Mouse (Mus musculus): Measurements from ENCODE around the gene Pabpn1l. TPM values are rescaled to one million over a fixed set of nuclear protein-coding genes. Genes with fewer than 3 reads are reported as not detected.

The Pabpn1l gene
- polyA plus RNA-seq, 1 experiment = not detected

DNA sequence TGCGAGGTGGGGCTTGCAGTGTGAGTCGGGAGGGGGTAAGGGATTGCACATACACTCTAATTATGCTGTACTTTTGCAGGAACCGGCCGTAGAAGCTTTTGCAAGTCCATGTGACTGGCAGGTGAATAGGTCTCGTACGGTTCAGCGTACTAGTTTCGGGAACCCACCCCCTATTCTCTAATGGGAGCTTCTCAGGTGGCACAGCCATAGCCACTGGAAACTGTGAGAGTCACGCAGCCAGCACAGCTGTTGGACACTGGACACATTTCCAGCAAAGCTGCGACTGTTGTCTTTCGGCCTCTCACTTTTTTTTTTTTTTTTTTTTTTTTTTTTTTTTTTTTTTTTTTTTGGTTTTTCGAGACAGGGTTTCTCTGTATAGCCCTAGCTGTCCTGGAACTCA, 15.7 kb downstream of the Pabpn1l start:
- TF ChIP-seq CTCF (IDR thresholded peaks at IDR 0.05; ENCODE audit: borderline replicate concordance, insufficient read depth, low read length) (no peak), POLR2A (IDR thresholded peaks at IDR 0.05; ENCODE audit: low read depth, low read length) (no peak)
- Histone ChIP-seq H3K4me3 (ENCODE audit: insufficient read depth, low read length) (no peak overlapping the region), H3K4me1 (ENCODE audit: control insufficient read depth, insufficient read depth, low read length) (no peaks in the 10 kb centered on the region), H3K27ac (ENCODE audit: insufficient read depth, low read length) (no peak overlapping the region)

DNA sequence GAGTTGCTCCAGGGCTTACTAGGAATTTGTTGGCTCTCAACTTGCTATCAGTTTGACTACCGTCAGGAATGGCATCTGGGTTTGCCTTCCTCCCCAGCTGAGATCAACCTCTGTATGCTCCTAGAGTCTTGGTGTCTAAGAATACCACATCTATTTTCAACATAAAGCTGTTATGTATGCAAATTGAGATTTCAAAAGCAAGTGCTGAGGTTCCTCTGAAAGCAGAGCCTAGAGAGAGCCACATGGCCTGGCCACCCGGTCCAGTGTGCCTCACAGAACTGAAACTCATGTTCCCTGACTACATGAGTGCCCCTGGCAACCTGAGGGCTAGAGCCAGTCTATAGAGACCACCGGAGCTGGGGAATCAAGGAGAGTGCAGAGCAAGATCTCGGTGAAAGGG, 17.2 kb downstream of the Pabpn1l start:
- H3K27ac ChIP-seq (ENCODE audit: insufficient read depth, low read length) = no peak overlapping the region

DNA sequence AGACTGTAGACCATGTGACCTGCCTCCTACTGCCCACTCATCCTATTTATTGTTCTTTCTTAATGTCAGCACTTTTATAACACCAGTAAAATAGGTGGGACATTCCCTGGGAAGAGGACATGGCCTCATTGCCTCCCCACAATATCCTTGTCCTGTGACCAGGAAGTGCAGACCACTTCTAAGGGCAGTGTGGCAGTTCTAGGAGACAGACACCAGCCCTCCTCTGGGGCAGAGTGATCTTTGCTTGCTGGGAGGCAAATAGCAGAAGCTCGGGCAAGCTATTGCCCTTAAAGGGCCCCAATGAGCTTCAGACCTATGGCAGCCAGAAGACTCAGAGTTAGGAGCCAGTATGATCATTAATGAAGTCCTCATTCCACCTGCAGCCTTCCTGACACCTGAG, 17.9 kb downstream of the Pabpn1l start:
- TF ChIP-seq CTCF (IDR thresholded peaks at IDR 0.05; ENCODE audit: borderline replicate concordance, insufficient read depth, low read length) (no peak), POLR2A (IDR thresholded peaks at IDR 0.05; ENCODE audit: low read depth, low read length) (no peak)
- Histone ChIP-seq H3K4me3 (ENCODE audit: insufficient read depth, low read length) (no peak overlapping the region), H3K4me1 (ENCODE audit: control insufficient read depth, insufficient read depth, low read length) (no peaks in the 10 kb centered on the region), H3K27ac (ENCODE audit: insufficient read depth, low read length) (no peak overlapping the region)

More for the DNA sequence above, 17.2 kb downstream of the Pabpn1l start:
- no peak overlapping the region for H3K4me3 ChIP-seq (ENCODE audit: insufficient read depth, low read length)
- no peak for TF ChIP-seq CTCF (IDR thresholded peaks at IDR 0.05; ENCODE audit: borderline replicate concordance, insufficient read depth, low read length)
- TF ChIP-seq POLR2A (IDR thresholded peaks at IDR 0.05; ENCODE audit: low read depth, low read length) = no peak
- H3K4me1 ChIP-seq (ENCODE audit: control insufficient read depth, insufficient read depth, low read length) = no peaks in the 10 kb centered on the region

DNA sequence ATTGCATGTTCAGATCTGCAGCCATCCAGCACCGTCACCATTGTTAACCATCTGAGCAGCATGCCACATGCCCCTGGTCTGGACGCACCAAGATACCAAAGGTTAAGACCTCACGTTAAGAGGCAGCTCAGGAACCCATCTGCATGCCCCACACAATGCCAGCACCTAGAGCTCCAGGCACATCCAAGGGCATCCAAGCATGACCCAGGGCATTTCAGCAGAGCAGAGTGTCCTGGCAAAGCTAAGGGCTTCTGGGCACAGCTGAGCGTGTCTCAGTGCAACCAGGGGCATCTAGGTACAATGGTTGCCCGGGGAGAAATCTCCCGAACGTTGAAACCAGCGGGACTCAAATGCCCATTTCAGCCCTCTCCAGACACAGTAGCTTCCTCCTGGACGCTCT, 21.9 kb downstream of the Pabpn1l start:
- Histone ChIP-seq H3K4me3 (ENCODE audit: insufficient read depth, low read length) (no peak overlapping the region), H3K4me1 (ENCODE audit: control insufficient read depth, insufficient read depth, low read length) (no peaks in the 10 kb centered on the region), H3K27ac (ENCODE audit: insufficient read depth, low read length) (no peak overlapping the region)
- TF ChIP-seq CTCF (IDR thresholded peaks at IDR 0.05; ENCODE audit: borderline replicate concordance, insufficient read depth, low read length) (no peak), POLR2A (IDR thresholded peaks at IDR 0.05; ENCODE audit: low read depth, low read length) (no peak)

DNA sequence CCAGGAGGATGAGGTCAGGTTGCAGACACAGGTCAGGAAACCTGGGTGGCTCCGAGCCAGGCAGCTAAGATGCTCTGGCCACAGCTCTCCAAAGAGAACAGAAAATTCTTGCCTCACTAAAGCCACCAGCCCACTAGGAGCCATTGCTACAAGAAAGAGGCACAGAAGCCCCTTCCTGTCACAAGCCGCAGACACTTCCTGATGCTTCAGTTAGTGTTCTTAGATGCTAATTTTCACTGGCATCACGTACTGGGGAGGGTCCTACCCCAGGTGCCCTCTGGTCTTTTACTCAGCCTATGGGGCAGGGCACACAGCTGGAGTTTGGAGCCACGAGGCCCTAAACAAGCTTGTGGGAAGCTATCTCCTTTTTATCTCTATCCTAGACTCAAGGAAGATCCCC, 26.5 kb downstream of the Pabpn1l start:
- TF ChIP-seq CTCF (IDR thresholded peaks at IDR 0.05; ENCODE audit: borderline replicate concordance, insufficient read depth, low read length) = no peak

DNA sequence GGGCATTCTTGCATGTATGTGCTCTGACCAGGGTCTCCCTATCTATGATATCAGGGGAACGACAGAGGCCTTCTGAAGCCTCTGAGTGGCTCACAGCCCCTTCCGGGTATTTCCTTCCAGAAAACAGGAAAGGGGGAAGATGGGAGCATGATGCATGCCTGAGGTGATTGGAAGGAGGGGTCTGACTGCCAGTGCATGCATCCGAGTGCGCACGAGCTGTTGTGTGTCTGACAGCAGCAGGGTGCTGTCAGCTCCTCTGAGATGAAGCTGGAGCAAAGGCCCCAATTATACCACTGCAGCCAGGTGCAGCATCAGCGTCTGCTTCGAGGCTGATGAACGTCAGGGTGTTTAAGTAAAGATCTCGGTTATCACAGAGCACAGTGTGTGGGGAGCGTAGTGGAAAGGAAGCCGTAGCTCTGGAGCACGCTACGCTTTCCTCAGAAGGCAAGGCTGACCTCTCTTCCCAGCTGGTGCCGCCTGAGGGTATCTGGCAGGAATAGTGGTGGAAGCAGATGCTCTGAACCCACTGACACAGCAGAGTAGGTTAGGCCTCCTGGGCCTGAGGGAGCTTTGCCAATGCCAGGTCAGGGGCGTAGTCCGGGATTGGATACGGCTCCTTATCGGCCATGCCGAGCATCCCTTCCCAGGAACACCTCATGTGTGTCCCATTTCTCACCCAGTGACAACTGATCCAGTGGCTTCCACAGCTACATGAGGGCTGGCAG, 28.6 kb downstream of the Pabpn1l start:
- Histone ChIP-seq H3K4me1 (ENCODE audit: control insufficient read depth, insufficient read depth, low read length) (no peaks in the 10 kb centered on the region), H3K27ac (ENCODE audit: insufficient read depth, low read length) (no peak overlapping the region), H3K4me3 (ENCODE audit: insufficient read depth, low read length) (no peak overlapping the region)
- TF ChIP-seq CTCF (IDR thresholded peaks at IDR 0.05; ENCODE audit: borderline replicate concordance, insufficient read depth, low read length) (no peak), POLR2A (IDR thresholded peaks at IDR 0.05; ENCODE audit: low read depth, low read length) (no peak)

More for the DNA sequence above, 26.5 kb downstream of the Pabpn1l start:
- H3K4me3 ChIP-seq (ENCODE audit: insufficient read depth, low read length) = no peak overlapping the region
- no peaks in the 10 kb centered on the region for H3K4me1 ChIP-seq (ENCODE audit: control insufficient read depth, insufficient read depth, low read length)
- H3K27ac ChIP-seq (ENCODE audit: insufficient read depth, low read length) = no peak overlapping the region

DNA sequence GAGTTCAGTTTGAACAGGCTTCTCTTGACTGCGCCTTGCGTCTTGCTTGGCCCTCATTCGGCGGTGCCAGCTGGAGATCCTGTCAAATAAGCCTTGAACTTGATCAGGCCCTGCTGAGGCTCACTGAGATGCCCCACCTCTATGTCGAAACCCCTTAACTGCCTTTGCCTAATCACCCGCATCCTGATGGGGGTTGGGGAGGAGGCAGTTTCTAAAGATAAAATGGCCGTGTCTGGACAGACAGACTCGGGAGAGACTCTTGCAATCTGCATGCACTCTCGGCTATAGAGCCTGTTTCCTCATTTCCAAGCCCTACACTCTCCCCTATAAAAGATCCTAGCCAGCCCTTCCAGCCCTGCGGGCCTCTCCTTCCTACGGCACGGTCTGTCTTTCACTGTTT, 29.3 kb downstream of the Pabpn1l start:
- no peak overlapping the region for H3K4me3 ChIP-seq (ENCODE audit: insufficient read depth, low read length)
- H3K27ac ChIP-seq (ENCODE audit: insufficient read depth, low read length) = no peak overlapping the region
- no peak for TF ChIP-seq CTCF (IDR thresholded peaks at IDR 0.05; ENCODE audit: borderline replicate concordance, insufficient read depth, low read length)
- H3K4me1 ChIP-seq (ENCODE audit: control insufficient read depth, insufficient read depth, low read length) = no peaks in the 10 kb centered on the region

DNA sequence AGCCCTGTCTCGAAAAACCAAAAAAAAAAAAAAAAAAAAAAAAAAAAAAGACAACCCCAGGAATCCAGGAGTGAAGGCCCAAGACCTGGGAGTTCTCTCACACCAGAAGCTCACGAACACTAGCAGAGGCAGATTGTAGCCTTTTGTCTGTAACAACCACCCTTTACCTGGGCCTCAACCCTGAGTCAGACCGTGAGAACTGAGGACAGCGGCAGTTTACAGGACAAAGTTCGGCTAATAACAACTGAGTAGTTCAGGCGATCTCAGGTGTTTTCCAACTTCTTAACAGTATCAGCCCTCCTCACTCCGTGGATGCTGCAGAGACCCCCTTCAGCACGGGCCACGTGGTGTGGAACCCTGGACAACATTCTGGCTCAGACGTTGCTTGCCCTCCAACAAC, 35.8 kb downstream of the Pabpn1l start:
- no peak overlapping the region for H3K4me3 ChIP-seq (ENCODE audit: insufficient read depth, low read length)
- no peak overlapping the region for H3K27ac ChIP-seq (ENCODE audit: insufficient read depth, low read length)

DNA sequence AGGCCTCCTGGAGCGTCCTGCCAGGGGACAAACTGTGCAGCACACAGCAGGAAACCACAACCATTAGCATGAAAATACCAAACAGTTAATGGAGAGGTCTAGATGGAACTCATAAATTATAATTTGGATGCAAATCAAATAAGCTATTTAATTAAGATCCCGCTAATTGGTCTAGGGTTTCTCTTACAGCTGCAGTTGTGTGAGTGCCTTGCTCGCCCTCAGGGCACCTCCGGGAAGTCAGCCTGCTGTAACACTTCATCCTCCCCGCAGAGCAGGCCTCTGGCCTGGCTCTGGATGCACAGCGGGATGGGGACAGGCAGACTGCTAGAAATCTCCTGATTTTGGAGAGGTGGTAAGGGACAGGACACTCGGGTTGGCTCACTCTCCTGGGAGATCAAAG, 36.4 kb downstream of the Pabpn1l start:
- Histone ChIP-seq H3K4me1 (ENCODE audit: control insufficient read depth, insufficient read depth, low read length) (peaks cover 11% of the 10 kb centered on the region), H3K4me3 (ENCODE audit: insufficient read depth, low read length) (no peak overlapping the region), H3K27ac (ENCODE audit: insufficient read depth, low read length) (no peak overlapping the region)
- TF ChIP-seq CTCF (IDR thresholded peaks at IDR 0.05; ENCODE audit: borderline replicate concordance, insufficient read depth, low read length) (no peak), POLR2A (IDR thresholded peaks at IDR 0.05; ENCODE audit: low read depth, low read length) (no peak)

More for the DNA sequence above, 35.8 kb downstream of the Pabpn1l start:
- peaks cover 11% of the 10 kb centered on the region for H3K4me1 ChIP-seq (ENCODE audit: control insufficient read depth, insufficient read depth, low read length)
- TF ChIP-seq POLR2A (IDR thresholded peaks at IDR 0.05; ENCODE audit: low read depth, low read length) = no peak
- TF ChIP-seq CTCF (IDR thresholded peaks at IDR 0.05; ENCODE audit: borderline replicate concordance, insufficient read depth, low read length) = no peak

DNA sequence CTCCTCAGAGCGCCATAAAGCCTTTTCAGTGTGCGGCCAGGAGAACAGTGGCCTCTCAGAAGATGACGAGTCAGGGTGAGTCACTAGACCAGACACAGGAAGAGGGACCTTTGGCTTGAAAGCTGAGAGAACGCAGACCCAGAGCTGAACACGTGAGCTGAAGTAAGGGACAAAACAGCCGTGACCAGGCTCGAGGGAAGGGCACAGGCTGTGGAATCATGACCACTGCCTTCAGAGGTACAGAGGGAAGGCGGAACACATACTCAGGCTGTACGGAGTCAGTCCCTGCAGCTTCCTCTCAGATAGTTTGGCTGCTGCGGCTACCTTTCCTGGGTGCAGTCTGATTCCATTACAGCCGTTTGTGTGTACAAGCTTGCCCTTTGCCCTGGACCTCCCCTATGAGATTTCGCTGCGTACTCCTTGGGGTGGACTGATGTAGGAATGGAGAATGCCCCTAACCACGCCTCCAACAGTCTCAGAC, 37.1 kb downstream of the Pabpn1l start:
- Histone ChIP-seq H3K27ac (ENCODE audit: insufficient read depth, low read length) (peak overlapping the region; percentile 34), H3K4me3 (ENCODE audit: insufficient read depth, low read length) (no peak overlapping the region), H3K4me1 (ENCODE audit: control insufficient read depth, insufficient read depth, low read length) (peaks cover 11% of the 10 kb centered on the region)
- TF ChIP-seq POLR2A (IDR thresholded peaks at IDR 0.05; ENCODE audit: low read depth, low read length) (no peak), CTCF (IDR thresholded peaks at IDR 0.05; ENCODE audit: borderline replicate concordance, insufficient read depth, low read length) (no peak)
